Mouse (Mus musculus) ovary, postnatal 36 days (tissue): Measurements from ENCODE around the gene Nrg3.

Experiments used
- DNase-seq: peaks from one replicate; pipeline ENCODE4 v3.0.0; 2022; ENCODE audit warnings: low spot score, mixed read lengths

Nrg3 gene

DNA sequence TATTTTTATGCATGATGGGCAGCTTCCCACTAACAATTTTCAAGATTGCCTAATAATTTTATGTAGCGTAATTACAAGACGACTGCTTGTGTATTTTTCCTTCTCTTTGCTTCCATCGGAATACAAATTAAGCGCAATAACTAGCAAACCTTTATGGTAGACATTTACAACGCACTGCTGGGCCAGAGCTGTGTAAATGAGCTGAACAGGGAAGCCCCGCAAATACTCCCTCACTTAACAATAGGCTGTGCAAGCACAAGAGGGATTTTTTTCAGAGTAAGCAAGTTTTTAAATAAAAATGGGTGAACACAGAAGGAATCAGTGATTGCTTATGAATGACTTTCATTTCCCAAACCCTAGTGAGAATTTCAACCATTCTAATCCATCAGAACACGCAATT lies 513.5 kb downstream of the Nrg3 start:
- no peak for DNase-seq

DNA sequence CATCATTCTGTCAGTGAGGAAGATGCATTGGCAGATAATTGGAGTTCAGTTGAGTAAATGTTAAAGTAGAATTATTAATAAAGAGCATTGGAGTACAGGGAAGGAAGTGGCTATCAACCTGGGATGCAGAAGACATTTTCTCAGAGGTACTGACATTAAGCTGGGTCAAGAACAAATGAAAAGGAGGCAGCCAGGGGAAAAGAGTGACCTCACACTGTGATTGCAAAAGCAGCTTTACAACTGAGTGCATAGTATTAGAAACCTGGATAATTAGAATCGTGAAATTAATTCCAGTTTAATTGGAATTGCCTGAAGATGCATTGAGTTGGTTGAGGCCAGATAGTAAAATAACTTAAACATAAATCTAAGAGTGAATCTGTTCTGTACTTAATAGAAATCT lies 535.4 kb downstream of the Nrg3 start:
- DNase-seq = no peak

DNA sequence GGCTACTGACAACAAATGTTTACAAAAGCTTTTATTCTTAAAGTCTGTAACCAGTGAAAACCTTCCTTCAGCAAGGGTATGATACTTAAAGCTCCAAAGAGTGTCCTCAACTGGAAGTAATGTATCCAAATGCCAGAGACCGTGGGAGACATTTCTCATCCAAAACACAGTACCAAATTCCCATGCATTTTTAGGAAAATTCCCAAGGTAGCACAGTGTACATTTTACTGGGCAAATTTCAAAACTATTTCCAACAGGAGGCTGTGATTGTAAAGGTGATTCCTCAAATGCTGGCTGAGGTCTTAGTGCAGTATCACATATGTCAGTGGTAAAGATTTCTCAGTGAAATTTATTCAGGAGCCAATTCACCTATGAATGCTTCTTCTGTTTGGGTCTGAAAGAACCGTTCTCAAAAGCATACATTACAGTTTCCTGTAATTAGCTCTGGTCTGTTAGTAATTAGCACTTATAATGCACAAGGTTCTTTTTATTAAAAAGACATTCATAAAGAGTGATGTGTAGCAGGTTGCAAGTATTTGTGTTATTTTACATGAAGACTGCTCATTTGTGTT lies 536.3 kb downstream of the Nrg3 start:
- no peak for DNase-seq

DNA sequence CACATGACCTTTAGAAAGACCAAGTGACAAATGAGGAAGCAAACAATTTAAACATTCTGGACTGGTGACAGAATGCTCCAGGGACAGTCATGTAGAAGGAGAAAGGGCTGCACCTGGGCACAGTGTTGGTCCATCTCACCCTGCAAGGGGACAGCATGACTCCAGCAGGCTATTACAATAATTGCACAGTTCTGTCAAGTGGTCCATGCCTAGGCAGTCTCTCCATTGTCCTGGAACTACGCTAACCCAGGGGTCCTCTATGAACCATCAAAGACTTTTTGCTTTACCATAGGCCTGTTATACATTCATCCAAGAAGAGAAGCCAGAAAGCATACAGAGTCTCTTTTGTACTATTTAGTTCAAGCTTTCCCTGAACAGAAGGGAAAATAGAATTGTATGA lies 549.2 kb downstream of the Nrg3 start:
- DNase-seq = no peak

DNA sequence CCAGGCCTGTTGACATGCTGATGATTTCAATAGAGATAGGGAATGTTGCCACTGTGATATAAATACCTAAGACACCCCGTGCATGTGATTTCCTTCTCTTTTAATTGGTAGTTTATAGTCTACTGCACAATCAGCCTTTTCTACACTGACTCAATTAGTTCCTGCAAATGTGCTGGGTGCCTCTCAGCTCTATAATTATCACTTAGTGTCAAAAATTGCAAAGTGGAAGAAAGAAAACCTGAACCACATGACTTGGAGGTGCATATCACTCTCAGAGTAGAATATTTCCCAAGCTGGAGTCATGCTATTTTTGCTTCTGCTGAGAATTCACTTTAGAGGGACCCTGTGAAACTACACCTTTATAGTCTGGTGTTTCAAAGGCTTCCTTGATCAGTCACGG lies 552.1 kb downstream of the Nrg3 start:
- DNase-seq = no peak

DNA sequence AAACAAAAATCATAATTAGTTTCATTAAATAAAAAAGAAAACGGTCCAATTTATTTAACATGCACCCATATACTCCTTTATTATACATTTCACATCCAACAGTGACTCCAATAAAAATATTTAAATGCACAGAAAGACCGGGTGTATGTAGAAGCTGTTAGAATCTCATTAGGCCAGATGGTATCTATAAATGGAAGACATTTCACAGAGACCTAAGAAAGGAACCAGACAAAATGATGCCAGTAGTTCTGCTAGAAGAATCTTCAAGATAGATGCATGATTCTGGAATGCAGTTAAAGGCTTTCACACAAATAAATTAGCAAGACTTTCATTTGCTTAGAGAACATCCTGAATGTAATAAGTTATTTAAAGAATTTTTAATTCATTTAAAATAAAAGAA lies 602.3 kb downstream of the Nrg3 start:
- no peak for DNase-seq

DNA sequence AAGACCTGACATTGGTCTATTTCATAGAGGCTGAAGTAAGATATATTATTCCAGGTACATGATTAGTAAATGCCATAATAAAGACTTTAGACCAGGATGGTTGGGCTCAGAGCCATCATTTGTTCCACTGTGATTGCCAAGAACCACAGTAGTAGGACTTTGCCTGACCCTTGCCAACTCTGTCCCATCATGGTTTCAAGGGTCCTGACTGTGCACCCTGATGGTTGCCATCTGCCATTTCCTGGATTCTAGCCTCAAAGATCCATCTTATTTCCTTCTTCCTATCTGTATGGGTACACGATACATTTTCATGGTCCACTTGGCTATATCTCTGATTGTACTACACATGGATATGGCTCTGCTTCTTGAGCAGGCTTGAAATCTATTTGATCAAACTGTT lies 625.3 kb downstream of the Nrg3 start:
- DNase-seq = no peak

DNA sequence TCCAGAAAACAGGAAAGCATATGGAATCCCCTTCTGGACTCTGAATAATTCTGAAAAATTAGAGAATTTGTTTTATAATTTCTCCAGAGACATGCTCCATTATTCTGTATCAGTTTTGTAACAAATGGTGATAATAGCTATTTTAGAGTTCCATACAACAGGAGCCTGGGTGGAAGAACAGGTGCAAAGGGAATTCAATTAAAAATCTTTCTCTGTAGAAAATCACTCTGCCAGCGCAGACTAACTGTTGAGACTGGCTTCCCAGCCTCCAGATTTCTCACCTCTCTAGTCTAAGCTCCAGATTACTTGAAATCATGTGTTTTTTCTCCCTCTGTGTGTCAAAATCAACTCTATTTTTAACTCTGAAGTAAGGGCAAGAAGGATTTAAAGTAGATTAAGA lies 625.8 kb downstream of the Nrg3 start:
- DNase-seq = no peak

DNA sequence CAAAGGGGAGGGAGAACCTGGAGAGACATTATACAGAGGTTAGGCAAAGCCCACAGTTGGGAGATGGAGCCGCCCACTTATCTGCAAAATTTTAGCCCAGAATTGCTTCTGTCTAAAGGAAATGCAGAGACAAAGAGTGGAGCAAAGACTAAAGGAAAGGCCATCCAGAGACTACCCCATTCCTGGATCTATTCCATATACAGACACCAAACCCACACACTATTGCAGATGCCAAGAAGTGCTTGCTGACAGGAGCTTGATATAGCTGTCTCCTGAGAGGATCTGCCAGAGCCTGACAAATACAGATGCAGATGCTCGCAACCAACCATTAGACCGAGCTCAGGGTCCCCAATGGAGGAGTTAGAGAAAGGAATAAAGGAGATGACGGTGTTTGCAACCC lies 637.9 kb downstream of the Nrg3 start:
- DNase-seq = no peak

DNA sequence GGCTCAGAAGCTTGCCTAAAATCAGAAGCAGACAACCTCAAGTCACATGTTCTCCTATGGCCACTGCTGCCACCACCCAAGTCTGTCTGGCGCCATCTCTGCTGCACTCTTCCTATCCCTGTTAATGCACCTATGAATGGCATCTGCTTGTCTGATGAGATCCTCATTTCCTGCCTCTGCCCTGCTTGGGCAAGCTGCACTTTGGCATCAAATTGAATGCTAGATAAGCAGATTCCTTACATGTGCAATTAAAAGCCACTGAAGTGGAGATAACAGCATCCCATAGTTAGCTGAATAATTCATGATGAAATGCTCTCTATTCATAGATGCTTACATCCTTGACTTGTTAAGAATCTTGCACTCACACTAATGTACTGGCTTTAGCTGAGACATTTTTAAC lies 648.0 kb downstream of the Nrg3 start:
- no peak for DNase-seq

DNA sequence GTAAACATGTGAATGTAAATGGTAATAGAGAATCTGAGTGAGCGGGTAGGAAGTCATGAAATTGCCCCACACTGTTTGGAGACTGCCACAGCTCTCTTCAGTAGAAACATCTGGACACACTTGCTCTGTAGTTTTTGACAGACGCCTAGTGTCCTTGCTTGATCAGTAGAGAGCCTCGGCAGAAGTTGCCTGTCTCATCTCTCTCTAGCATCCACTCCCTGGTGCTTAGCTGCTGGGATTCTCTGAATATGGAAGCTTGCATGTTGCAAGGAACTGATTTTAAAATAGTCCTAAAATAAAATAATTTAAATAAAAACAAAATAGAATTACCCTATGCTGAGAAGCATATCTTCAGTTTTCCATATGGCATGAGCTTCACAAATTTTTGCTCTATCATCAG lies 675.9 kb downstream of the Nrg3 start:
- no peak for DNase-seq

DNA sequence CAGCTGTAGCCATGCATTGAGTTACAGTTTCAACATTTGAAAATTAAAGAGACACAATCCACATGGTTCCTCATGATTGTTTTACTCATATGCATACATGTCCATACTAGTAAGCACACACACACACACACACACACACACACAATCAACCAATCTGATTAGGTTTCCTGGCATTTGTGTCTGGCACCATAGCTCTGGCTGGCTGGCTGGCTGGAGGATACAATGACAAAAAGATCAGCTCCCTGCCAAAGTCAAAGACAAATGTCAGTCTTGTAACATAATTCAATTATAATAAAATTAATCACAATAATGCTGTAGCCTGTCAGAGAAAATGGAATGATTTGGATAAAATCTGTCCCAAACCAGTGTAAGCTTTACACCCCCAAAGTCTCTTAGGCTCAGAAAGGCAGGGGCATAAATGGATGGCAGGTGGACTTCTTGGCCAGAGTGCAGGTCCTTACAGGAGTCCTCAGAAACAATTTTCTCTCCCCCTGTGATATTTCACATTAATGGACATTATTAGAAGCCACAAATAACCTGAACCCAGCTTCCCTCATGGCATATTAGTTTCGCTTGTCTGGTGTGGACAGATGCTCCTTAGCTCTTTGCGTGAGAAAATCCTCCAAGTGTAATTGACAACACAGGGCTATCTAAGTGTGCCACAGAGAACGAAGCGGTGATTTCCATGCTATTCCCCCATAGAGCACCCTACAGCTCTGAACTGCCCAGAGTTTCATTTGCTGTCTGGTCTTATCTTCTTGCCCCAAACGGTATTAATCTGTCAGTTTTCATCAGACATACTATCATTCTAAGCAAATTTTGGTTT lies 697.4 kb downstream of the Nrg3 start:
- no peak for DNase-seq

DNA sequence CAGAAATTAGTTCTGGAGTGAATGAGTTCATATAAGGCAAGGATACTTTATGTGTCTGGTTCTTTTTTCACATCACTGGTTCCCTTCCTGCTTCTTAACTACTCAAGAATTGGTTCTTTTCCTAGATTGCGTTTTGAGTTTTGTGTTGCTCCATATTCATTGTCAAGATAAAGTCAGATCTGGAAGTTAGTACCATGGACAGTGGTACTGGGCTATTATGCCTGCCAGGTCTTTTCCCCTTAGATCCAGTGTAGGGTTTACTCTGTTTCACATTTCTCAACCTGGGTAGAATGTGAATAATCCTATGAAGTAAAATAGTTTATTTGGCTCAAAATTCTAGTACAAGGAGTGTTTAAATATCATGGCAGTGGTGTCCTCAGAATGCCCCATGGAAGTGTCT lies 698.1 kb downstream of the Nrg3 start:
- no peak for DNase-seq

DNA sequence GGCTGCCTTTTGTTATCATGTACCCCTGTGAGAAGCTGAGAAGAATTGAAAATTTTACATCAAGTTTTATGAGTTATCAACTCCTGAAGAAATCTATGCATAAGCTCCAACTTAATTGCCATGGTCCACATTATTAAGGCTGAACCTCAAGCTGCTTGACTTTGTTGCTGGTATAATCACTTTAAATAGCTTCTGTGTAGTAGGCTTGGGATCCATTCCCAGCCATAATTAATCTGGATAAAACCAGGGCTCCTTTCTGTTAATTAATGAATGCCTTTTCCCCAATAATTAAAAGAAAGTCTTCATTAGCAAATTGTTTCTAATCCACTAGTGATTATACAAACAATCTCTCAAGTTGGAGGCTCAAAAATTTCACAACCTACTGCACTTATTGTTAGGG lies 742.4 kb downstream of the Nrg3 start:
- DNase-seq = no peak

DNA sequence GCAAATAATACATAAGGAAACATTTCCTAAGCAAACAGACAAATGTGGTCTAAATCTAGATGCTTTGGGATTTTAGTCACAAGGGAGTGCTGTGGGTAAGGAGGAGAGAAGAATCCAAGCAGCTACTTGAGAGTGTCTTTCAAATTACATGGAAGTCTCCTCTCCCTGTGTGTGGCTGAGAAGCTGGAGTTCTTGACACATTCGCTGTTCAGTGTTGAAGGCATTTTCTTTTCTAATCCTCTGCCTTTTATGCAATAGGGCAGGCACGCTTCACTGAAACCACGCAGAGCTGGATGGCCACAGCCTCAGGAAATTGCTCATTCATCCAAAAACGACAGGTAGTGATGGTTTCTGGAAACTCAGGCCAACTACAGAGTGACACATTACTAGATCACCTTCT lies 769.0 kb downstream of the Nrg3 start:
- no peak for DNase-seq

DNA sequence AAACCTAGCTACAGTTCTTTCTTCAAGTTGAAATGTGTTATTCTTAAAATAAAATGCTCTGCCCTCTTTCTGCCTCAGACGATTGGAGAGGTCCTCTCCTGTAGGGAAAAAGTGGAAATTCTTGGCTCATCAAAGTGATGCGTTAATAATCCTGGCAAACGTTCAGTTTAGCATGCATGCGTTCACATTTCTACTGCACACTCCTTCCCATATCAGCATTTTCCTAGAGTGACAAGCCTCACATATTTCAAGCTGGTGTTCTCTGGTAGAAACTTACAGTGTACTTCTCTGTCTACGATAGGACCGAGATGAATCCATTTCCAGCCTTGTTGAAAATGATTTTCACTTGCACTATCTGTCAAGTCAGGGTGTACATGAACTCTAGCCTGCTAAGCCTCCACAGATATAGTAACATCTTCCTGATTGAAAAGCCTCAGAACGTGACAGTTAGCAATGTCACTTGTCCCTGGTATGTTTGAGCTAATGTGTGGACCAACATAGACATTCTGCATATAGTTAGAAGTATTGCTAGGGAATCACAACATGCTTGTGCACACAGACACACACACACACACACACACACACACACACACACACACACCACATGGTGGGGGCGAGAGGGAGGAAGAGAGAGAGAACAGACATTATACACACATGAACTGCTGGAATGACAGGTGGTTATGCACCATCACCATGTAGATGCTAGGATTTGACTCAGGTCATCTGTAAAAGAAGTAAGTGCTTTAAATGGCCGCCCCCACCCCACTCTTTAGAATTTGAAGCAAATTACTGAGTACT lies 770.1 kb downstream of the Nrg3 start:
- no peak for DNase-seq

DNA sequence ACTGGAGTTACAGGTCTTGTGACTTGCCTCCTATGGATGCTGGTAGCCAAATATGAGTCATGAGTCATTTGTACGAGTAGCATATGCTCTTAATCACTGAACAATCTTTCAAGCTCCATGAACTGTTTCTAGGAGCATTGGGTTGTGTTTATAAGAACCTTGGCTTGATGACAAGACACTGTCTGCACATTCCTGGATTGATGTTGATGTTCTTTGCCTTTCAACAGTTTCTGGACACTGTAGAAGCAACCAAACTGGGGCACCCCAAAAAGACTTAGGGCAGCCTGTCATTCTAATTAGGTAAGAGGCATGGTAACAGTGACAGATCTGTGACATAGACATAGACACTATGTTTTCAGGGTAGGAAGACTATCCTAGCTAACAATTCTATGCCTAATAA lies 771.5 kb downstream of the Nrg3 start:
- no peak for DNase-seq

DNA sequence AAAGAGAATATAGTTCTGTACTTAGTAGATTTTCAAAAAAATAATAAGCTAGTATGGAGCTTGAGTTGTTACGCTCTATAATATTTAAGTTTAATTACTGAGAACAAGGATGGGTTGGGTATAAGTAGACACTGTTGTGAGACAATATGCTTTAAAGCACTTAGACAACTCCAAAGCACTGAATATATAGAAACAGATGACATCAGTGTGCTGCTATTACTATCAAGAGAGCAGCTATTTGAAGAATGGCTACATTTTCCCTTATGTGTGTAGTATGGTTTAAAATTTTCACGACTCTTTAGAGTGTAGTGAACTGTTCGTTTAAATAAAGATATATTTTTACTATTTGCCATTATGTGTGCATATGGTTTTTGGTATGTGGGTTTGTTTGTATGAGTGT lies 771.9 kb downstream of the Nrg3 start:
- no peak for DNase-seq

DNA sequence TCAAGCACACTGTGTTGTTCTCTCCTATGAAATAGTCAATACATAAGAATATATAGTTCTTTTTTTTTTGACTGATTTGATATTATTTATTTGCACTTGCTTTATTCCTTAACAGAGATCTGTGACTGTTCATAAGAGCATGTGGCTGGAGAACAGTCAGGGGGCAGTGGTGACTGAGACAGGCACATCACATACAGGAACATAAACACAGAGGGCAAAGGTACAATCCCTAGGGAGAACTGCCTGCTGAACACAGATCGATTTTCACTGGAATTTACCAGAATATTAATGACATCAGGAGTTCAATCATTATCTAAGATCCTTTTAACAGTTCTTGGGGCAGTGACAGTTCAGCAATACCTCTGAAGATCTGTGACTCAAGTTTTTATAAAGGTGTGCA lies 812.9 kb downstream of the Nrg3 start:
- DNase-seq = no peak

DNA sequence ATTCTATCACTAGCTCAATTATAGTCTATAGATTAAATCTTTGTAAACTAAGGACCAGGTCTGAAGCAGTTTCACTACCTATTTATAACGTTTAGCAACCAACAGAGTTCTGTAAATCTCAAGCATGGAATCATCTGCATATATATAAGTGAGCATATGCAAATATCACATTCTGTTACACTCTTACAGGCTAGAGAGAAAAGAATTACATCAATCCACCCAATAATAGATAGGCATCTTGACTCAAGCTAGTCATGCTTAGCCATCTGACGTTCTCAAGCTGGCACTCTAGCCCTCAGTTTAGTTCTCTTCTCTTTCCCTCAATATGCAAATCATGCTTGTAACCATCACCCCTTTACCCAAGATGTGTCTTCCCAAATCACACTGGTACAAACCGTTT lies 835.8 kb downstream of the Nrg3 start:
- DNase-seq = no peak

DNA sequence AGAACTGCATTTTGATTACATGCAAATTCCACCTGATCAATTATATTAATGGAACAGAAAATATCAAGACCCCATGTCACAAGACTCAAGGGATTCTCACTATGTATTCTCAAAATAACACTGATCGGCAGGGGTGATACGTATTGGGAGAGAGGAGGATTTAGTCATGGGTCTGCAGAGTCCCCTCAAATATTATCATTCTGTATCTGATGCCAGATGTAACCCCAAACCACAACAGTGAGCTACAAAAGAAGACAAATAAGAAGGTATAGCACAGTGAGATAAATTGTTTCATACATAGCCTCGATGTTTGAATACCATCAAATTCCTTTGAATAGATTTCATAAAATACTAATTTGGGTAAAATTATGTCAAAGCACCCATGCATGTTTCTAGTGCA lies 842.8 kb downstream of the Nrg3 start:
- DNase-seq = no peak

DNA sequence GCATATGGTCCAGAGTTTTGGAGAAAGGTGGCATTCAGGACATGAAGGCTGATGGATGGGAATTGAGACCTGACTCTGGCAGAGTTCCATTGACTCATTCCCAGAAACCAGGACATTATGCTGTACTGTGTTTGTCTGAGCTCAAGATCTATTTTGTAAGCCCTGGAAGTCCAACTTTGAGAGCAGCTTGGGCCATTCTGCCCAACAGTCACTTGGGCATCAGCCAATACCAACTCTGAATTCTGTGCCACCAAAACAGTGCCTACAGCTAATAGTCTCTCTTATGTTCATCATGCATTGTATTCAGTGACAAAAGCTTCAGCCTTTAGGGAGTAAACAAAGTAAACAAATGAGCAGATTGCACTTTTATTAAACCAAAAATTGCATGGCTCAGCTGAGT lies 843.2 kb downstream of the Nrg3 start:
- no peak for DNase-seq

DNA sequence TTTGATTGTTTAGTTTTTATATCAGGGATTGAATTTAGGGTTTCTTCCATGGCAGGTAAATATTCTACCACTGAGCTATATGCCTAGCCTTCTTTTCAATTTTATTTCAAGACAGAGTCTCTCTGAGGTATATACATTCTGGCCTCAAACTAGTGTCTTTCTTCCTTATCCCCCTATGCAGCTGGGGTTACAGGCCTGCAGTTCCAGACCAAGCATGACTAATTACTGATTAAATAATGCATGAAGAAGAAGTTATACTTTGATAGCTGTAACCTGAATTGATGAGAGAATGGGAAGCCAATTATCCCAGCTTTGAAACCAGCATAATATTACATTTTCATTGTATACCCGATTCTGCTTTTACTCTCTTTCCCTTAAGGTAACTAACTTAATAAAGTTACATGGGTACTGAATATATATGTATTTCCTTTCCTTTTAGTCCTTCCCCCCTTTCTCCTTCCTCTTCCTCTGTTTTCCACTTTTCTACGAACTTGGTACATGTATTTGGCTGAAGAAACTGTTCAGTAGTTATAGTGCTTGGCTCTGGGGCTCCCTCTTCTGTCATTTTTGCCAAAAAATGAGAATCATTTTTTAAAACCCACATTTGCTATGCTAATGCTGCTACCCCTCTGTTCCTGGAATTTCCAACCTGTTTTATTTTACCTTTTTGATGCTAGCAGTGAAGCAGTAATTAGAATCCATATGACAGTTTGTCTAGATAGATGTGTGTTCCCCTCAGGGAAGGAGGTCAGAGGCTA lies 843.8 kb downstream of the Nrg3 start:
- no peak for DNase-seq
